Mouse (Mus musculus) left cerebral cortex, adult 8-10 months (tissue): ENCODE data around the gene Evi5. TPM values are rescaled to one million over a fixed set of nuclear protein-coding genes. Genes with fewer than 3 reads are reported as not detected.
A peak's percentile ranks its signal among the peaks of the same experiment; 100 is the strongest.

Experiments used
- DNase-seq, 2 experiments: peaks; one replicate each; pipeline ENCODE4 v3.0.0; 2022; ENCODE audit warnings: low spot score in 2 of 2
- total RNA-seq, 4 experiments: library from RNA; stranded (reverse); gene quantifications; 2 replicates each; pipeline ENCODE4 v1.2.4; 2022

The Evi5 gene
- total RNA-seq, 4 experiments from 2014 or later = 77.1 to 86.4 (median 78.8) TPM

DNA sequence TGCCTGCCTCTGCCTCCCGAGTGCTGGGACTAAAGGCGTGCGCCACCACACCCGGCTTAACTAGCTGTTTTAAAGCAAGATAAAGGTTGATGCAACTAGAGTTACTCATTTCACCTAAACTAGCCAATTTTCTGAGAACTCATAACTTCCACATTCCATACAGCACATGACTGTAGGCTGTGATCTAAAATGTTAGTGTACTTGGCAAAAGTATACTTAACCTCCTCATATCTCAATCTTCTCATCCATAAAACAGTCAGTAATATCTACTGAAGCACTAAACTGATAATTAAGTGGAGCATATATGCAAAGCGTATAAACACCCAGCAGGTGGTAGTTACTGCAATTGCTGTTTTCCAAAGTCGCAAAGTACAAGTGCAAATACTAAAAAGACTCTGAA, 1.6 kb downstream of the Evi5 start:
- DNase-seq = no peak

DNA sequence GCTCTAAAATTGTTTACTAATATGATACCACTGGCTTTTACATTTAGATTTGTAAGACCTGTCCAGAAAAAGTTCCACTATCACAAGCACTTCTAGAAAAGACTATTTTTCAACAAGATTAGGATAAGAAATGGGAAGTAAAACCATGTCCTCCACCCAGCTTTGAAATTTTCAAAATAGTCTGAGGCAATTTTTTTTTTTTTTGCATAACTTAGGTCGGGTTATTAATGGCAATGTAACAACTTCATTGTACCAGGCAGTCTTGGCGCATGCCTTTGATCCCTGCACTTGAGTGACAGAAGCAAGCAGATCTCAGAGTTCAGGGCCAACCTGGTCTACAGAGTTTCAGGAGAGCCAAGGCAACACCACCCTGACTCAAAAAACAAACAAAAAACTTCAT, 5.2 kb downstream of the Evi5 start:
- DNase-seq = no peak

DNA sequence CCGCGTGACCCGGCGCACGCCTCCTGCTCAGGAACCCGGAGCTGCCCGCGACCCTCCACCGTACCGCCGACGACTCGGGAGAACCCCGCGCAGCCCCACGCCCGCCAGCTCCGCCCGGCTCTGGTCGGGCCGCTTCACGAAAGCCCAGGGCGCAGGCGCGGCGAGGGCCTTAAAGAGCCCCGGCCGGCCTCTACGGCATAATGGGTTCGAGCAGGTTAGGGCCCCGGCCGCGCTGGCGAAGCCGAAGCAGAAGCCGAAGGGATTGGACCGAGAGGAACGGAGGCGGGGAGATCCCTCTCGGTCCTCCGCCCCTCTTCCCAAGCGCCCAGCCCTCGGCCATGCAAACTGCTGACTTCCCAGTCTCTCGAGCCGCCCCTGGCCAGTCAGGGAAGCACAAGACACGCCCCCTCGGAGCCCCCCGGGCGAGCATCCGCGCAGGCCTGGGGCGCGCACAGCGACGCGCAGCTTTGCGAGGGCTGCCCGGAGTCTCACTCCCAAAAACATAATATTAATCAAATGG, 5.9 kb downstream of the Evi5 start:
- peak; percentile 72 to 87 for DNase-seq

- DNase-seq = peak in 1 of 2 experiments; percentile 18
Observed at GRCm38 (mm10) chr5:107867970-107868904, 6.7 kb downstream of the Evi5 start.

GRCm38 (mm10) chr5:107866127-107867126, 8.5 kb downstream of the Evi5 start:
- DNase-seq = no peak

GRCm38 (mm10) chr5:107863971-107864370, 10.9 kb downstream of the Evi5 start:
- DNase-seq = no peak

DNA sequence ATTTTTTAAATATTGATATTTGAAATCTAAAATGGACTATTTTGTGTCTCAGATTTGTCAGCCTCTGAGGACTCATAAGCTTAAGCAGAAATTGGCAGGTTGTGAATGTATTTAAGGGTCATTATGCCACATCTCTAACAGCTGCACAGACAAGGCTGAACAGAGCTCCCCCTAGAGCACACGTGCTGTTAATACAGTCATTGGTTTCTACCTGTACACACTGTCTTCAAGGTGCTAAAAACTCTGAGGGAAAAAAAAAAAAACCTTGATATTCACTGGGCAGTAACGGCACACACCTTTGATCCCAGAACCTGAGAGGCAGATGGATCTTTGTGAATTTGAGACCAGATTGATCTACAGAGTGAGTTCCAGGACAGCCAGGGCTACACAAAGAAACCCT, 15.9 kb downstream of the Evi5 start:
- DNase-seq = no peak

DNA sequence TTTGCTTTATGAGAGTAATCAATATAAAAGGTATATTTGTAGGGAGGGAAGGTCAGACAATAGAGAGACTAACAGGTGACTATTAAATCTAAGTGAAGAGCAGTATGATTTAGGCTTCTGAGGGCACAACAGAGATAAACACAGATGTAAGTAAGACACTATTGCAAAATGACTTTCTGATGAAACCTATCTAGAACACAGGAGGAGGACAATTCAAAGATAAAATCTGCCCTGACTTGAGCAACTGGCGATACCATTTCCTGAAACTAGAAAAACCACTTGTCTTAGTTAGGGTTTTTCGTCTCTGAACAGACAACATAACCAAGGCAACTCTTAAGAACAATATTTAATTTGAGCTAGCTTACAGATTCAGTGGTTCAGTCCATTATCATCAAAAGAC, 19.4 kb downstream of the Evi5 start:
- DNase-seq = no peak

GRCm38 (mm10) chr5:107854556-107854955, 20.4 kb downstream of the Evi5 start:
- no peak for DNase-seq

DNA sequence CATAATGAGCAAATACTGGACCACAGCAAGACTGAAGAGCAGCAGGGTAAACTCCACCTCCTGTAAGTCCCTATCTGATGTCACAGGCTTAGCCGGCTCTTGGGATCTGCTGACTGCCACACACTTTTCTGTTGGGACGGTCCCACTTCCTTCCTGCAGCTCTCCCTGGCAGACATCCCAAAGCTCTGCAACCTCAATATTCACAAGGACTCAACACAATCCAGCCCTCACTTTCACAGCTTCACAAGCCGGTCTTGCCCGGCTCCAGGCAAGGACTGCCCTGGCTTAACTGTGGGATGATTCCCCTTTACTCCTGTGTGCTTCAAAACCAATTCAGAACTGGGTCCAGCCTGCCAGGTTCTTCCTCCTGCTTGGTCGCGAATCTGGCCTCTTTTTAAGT, 21.1 kb downstream of the Evi5 start:
- DNase-seq = no peak

DNA sequence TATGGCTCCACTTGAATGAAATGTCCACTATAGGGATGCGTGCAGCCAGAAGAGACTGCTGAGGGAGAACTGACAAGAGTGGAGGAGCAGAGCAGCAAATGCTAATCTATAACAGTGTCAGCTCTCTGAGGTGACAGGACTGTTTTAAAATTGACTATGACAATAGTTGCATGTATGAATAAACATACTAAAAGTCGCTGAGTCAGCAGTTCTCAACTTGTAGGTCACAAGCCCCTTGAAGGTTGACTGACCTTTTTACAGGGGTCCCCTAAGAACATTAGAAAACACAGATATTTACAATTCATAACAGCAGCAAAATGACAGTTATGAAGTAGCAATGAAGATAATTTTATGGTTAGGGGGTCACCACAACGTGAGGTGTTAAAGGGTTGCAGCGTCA, 25.9 kb downstream of the Evi5 start:
- DNase-seq = no peak

DNA sequence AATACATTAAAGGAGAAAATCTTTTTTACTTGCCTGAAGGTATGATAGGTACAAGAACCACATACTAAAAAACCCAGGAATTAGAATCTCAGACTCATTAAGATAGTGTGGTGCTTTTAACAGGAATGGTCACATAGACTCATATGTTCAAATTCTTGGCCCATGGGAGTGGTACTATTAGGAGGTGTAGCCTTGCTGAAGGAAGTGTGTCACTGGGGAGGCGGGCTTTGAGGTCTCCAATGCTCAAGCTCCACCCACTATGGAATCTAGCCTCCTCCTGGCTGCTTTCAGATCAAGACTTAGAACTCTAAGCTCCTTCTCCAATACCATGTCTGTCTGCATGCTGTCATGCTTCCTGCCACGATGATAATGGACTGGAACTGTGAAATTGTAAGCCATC, 27.1 kb downstream of the Evi5 start:
- DNase-seq = no peak

DNA sequence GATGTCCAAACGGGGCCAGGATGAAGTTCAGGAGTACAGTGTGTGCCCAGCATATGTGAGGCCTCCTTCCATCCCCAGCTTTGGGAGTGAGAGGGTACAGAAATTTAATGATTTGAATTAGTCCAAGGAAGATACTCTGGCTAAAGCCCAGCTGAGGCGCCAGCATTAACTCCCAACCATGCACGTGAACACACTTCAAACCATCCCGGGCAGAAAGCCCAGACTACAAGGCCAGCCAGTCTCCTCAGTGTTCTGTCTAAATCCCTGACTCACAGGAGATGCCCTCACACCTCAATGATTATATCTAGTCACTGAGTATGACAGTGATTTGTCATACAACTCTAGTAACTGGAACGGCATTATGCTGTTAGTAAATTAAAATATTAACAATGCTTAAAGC, 27.6 kb downstream of the Evi5 start:
- DNase-seq = no peak

GRCm38 (mm10) chr5:107840549-107841238, 34.2 kb downstream of the Evi5 start:
- no peak for DNase-seq

DNA sequence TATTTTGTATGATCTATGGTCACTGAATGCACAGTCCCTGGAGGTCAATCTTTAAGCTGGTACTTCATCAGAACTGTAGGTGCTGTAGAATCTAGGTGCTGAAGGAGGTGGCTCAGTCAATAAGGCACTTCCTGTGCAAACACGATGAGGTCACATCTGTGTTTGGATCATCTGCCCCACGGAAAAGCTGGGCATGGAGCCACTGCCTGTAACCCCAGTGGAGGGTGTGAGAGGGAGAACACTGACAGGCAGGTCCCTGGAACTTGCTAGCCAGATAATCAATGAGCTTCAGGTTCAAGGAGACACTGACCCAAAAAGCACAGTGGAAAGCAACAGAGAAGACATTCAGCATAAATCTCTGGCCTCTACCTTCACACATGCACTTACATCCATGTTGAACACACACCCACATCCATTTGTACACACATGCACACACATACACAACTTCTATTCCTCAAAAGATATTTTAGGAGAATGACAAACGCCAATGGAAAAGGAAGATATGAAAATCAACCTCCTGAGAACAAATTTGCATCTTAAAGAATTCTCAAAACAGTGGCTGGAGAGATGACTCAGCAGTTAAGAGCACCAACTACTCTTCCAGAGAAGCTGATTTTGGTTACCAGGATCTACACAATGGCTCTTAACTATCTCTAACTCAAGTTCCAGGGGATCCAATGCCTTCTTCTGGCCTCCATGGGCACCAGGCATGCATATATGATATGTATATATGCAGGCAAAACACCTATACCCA, 35.8 kb downstream of the Evi5 start:
- no peak for DNase-seq

- DNase-seq = no peak
Observed at GRCm38 (mm10) chr5:107834287-107834686, 40.6 kb downstream of the Evi5 start.

GRCm38 (mm10) chr5:107831351-107831750, 43.6 kb downstream of the Evi5 start:
- no peak for DNase-seq

GRCm38 (mm10) chr5:107829998-107830560, 44.8 kb downstream of the Evi5 start, which contains the start of gene Ube2d2b:
TSS of gene Ube2d2b (plus strand) at chr5:107830099.
- no peak for DNase-seq

GRCm38 (mm10) chr5:107822521-107822920, 52.4 kb downstream of the Evi5 start:
- DNase-seq = no peak

- no peak for DNase-seq
Observed at GRCm38 (mm10) chr5:107814651-107815050, 60.3 kb downstream of the Evi5 start.
